Mouse (Mus musculus): ENCODE data around the gene Gng7. TPM values are rescaled to one million over a fixed set of nuclear protein-coding genes. Genes with fewer than 3 reads are reported as not detected.
A peak's percentile ranks its signal among the peaks of the same experiment; 100 is the strongest.
"Not testable (repeated sequence)": the region's sequence is repeated elsewhere in the genome, so short reads cannot be mapped to it uniquely, and the experiment has no call there.

Gene Gng7
- polyA plus RNA-seq, 1 experiment from 2014 or later = 5.7 TPM

GRCm38 (mm10) chr10:81055169-81055568 is 40.4 kb upstream of the Gng7 start:
- ATAC-seq (ENCODE audit: insufficient read depth) (no peak), DNase-seq (no peak)
- Histone ChIP-seq H3K9ac (no peak overlapping the region), H3K9me3 (ENCODE audit: low read depth, low read length) (no peaks in the 10 kb centered on the region), H3K4me1 (ENCODE audit: insufficient read depth) (peaks cover 3% of the 10 kb centered on the region; the same call in 1 of the 2 replicates), H3K4me3 (ENCODE audit: low read depth, low read length) (no peak overlapping the region), H3K27ac (ENCODE audit: low read depth) (no peak overlapping the region), H3K27me3 (ENCODE audit: insufficient read depth, low read length) (no peaks in the 10 kb centered on the region), H3K4me2 (no peak overlapping the region), H3K36me3 (ENCODE audit: insufficient read depth) (peaks cover 34% of the 10 kb centered on the region)
- no peak for TF ChIP-seq CTCF (IDR thresholded peaks at IDR 0.05; ENCODE audit: low read depth)
- WGBS = 81% methylated on average over 6 of the region's 6 CpGs

- no peak for ATAC-seq (ENCODE audit: insufficient read depth)
- 84% methylated on average over 5 of the region's 5 CpGs for WGBS
Measured at GRCm38 (mm10) chr10:81052577-81052976, 37.8 kb upstream of the Gng7 start.

GRCm38 (mm10) chr10:81051133-81051532 is 36.4 kb upstream of the Gng7 start:
- Histone ChIP-seq H3K27me3 (ENCODE audit: insufficient read depth, low read length) (no peaks in the 10 kb centered on the region), H3K9ac (no peak overlapping the region), H3K36me3 (ENCODE audit: insufficient read depth) (peaks cover 75% of the 10 kb centered on the region), H3K4me3 (ENCODE audit: low read depth, low read length) (no peak overlapping the region), H3K4me1 (ENCODE audit: insufficient read depth) (no peaks in the 10 kb centered on the region), H3K27ac (ENCODE audit: low read depth) (no peak overlapping the region), H3K4me2 (no peak overlapping the region), H3K9me3 (ENCODE audit: low read depth, low read length) (no peaks in the 10 kb centered on the region)
- ATAC-seq (ENCODE audit: insufficient read depth) (no peak), DNase-seq (no peak)
- TF ChIP-seq CTCF (IDR thresholded peaks at IDR 0.05; ENCODE audit: low read depth) = no peak
- 88% methylated on average over 6 of the region's 6 CpGs for WGBS

More at GRCm38 (mm10) chr10:81052577-81052976, 37.8 kb upstream of the Gng7 start:
- Histone ChIP-seq H3K36me3 (ENCODE audit: insufficient read depth) (peaks cover 60% of the 10 kb centered on the region), H3K27me3 (ENCODE audit: insufficient read depth, low read length) (no peaks in the 10 kb centered on the region), H3K4me1 (ENCODE audit: insufficient read depth) (no peaks in the 10 kb centered on the region), H3K4me3 (ENCODE audit: low read depth, low read length) (no peak overlapping the region), H3K4me2 (no peak overlapping the region), H3K27ac (ENCODE audit: low read depth) (no peak overlapping the region), H3K9ac (no peak overlapping the region), H3K9me3 (ENCODE audit: low read depth, low read length) (no peaks in the 10 kb centered on the region)
- DNase-seq = no peak
- TF ChIP-seq CTCF (IDR thresholded peaks at IDR 0.05; ENCODE audit: low read depth) = no peak

GRCm38 (mm10) chr10:81050645-81051044 is 35.9 kb upstream of the Gng7 start:
- H3K4me1 ChIP-seq (ENCODE audit: insufficient read depth) = no peaks in the 10 kb centered on the region
- no peak overlapping the region for H3K27ac ChIP-seq (ENCODE audit: low read depth)
- no peak for ATAC-seq (ENCODE audit: insufficient read depth)
- no peak overlapping the region for H3K4me3 ChIP-seq (ENCODE audit: low read depth, low read length)
- peak; percentile 45 for TF ChIP-seq CTCF (IDR thresholded peaks at IDR 0.05; ENCODE audit: low read depth)
- H3K4me2 ChIP-seq = no peak overlapping the region
- H3K9ac ChIP-seq = no peak overlapping the region
- DNase-seq = peak; percentile 48
- H3K27me3 ChIP-seq (ENCODE audit: insufficient read depth, low read length) = no peaks in the 10 kb centered on the region
- 82% methylated on average over 4 of the region's 4 CpGs for WGBS
- H3K9me3 ChIP-seq (ENCODE audit: low read depth, low read length) = no peaks in the 10 kb centered on the region
- H3K36me3 ChIP-seq (ENCODE audit: insufficient read depth) = peaks cover 80% of the 10 kb centered on the region

- H3K9ac ChIP-seq; H3K27me3 ChIP-seq (ENCODE audit: insufficient read depth, low read length); DNase-seq; H3K4me3 ChIP-seq (ENCODE audit: low read depth, low read length); H3K4me1 ChIP-seq (ENCODE audit: insufficient read depth); H3K4me2 ChIP-seq; H3K9me3 ChIP-seq (ENCODE audit: low read depth, low read length); H3K27ac ChIP-seq (ENCODE audit: low read depth); ATAC-seq (ENCODE audit: insufficient read depth): not testable (repeated sequence)
- 90% methylated on average over 14 of the region's 14 CpGs for WGBS
- peaks cover 77% of the 10 kb centered on the region for H3K36me3 ChIP-seq (ENCODE audit: insufficient read depth)
Measured at GRCm38 (mm10) chr10:81045246-81045645, 30.5 kb upstream of the Gng7 start.

- no peaks in the 10 kb centered on the region for H3K4me1 ChIP-seq (ENCODE audit: insufficient read depth)
- H3K4me2 ChIP-seq = no peak overlapping the region
- DNase-seq (peak; percentile 86), ATAC-seq (ENCODE audit: insufficient read depth) (no peak)
- H3K27me3 ChIP-seq (ENCODE audit: insufficient read depth, low read length) = no peaks in the 10 kb centered on the region
- TF ChIP-seq CTCF (IDR thresholded peaks at IDR 0.05; ENCODE audit: low read depth) = peak; percentile 92
- no peaks in the 10 kb centered on the region for H3K9me3 ChIP-seq (ENCODE audit: low read depth, low read length)
- 29% methylated on average over 13 of the region's 13 CpGs for WGBS
- H3K4me3 ChIP-seq (ENCODE audit: low read depth, low read length) = no peak overlapping the region
- H3K9ac ChIP-seq = no peak overlapping the region
- H3K27ac ChIP-seq (ENCODE audit: low read depth) = no peak overlapping the region
- H3K36me3 ChIP-seq (ENCODE audit: insufficient read depth) = peaks cover 41% of the 10 kb centered on the region
Measured at GRCm38 (mm10) chr10:81041458-81042175, 26.9 kb upstream of the Gng7 start.

- no peaks in the 10 kb centered on the region for H3K9me3 ChIP-seq (ENCODE audit: low read depth, low read length)
- H3K4me2 ChIP-seq = peak within 1 kb of the TSS; percentile 71
- H3K9ac ChIP-seq = peak within 1 kb of the TSS; percentile 66
- ATAC-seq (ENCODE audit: insufficient read depth) (peak; percentile 99), DNase-seq (peak; percentile 100)
- H3K27ac ChIP-seq (ENCODE audit: low read depth) = peak within 1 kb of the TSS; percentile 26
- H3K4me3 ChIP-seq (ENCODE audit: low read depth, low read length) = peak within 1 kb of the TSS; percentile 80
- 0 out of 2 replicates have a peak, but pooled peaks cover 6% of the 10 kb centered on the region for H3K36me3 ChIP-seq (ENCODE audit: insufficient read depth)
- WGBS = under 1% methylated on average over 35 of the region's 35 CpGs
- TF ChIP-seq CTCF (IDR thresholded peaks at IDR 0.05; ENCODE audit: low read depth) = no peak
- no peaks in the 10 kb centered on the region for H3K4me1 ChIP-seq (ENCODE audit: insufficient read depth)
- no peaks in the 10 kb centered on the region for H3K27me3 ChIP-seq (ENCODE audit: insufficient read depth, low read length)
Measured at GRCm38 (mm10) chr10:81036988-81037580, 22.3 kb upstream of the Gng7 start, which contains the start of gene Slc39a3. TSS of gene Slc39a3 (minus strand) at chr10:81037426.
